Mouse (Mus musculus) forebrain, embryonic 15.5 days (tissue): ENCODE data around the gene Glis1. TPM values are rescaled to one million over a fixed set of nuclear protein-coding genes. Genes with fewer than 3 reads are reported as not detected.

ENCODE experiments used
- ATAC-seq: fragments of 200-750 bp; cut with Nextera tagmentation; replicated peaks from 2 replicates; pipeline ENCODE4 v1.8.0; 2017; ENCODE audit warnings: mild to moderate bottlenecking, moderate TSS enrichment, moderate library complexity
- H3K27ac ChIP-seq: fragments of 300-500 bp; sonication (generic); replicated peaks from 2 replicates; pipeline ENCODE4 v1.5.1; 2015; ENCODE audit warnings: mild to moderate bottlenecking, inconsistent platforms
- H3K27me3 ChIP-seq: fragments of 300-500 bp; sonication (generic); 2 replicates; pipeline ENCODE4 v1.6.1; 2015; ENCODE audit warnings: inconsistent platforms
- H3K36me3 ChIP-seq: fragments of 300-500 bp; sonication (generic); 2 replicates; pipeline ENCODE4 v1.6.1; 2015; ENCODE audit warnings: mild to moderate bottlenecking, inconsistent platforms
- H3K4me1 ChIP-seq: fragments of 300-500 bp; sonication (generic); 2 replicates; pipeline ENCODE4 v1.6.1; 2015; ENCODE audit warnings: inconsistent platforms
- H3K4me2 ChIP-seq: fragments of 300-500 bp; sonication (generic); replicated peaks from 2 replicates; pipeline ENCODE4 v1.6.1; 2015; ENCODE audit warnings: mild to moderate bottlenecking, inconsistent platforms
- H3K4me3 ChIP-seq: fragments of 300-500 bp; sonication (generic); 2 replicates; pipeline ENCODE4 v1.5.1; 2015; ENCODE audit warnings: mild to moderate bottlenecking, inconsistent platforms
- H3K9ac ChIP-seq: fragments of 300-500 bp; sonication (generic); replicated peaks from 2 replicates; pipeline ENCODE4 v1.6.1; 2015; ENCODE audit warnings: mild to moderate bottlenecking, inconsistent platforms
- H3K9me3 ChIP-seq: fragments of 300-500 bp; sonication (generic); 2 replicates; pipeline ENCODE4 v1.6.1; 2016; ENCODE audit warnings: inconsistent platforms
- WGBS: fragments of 180-500 bp; shearing (Covaris S2); methylation state at CpG from one replicate; pipeline ENCODE4 v1.1.7; 2015; ENCODE audit warnings: mixed read lengths; 5-methylcytosine and 5-hydroxymethylcytosine counted together
- polyA plus RNA-seq: library from polyadenylated mRNA; unstranded; fragments of >200 nt; fragmentation: Nextera tagmentation; extraction: Ambion mirVana; gene quantifications from 2 replicates; pipeline ENCODE4 v1.2.1, GENCODE M21; 2015

Gene Glis1
- polyA plus RNA-seq, 1 experiment from 2014 or later = 0.95 TPM

GRCm38 (mm10) chr4:107484221-107484575 is 49.8 kb downstream of the Glis1 start:
- Histone ChIP-seq H3K4me2 (no peak overlapping the region), H3K27me3 (no peaks in the 10 kb centered on the region), H3K4me3 (no peak overlapping the region), H3K36me3 (no peaks in the 10 kb centered on the region), H3K27ac (no peak overlapping the region), H3K4me1 (peaks cover 1% of the 10 kb centered on the region; the same call in 1 of the 2 replicates), H3K9ac (no peak overlapping the region), H3K9me3 (no peaks in the 10 kb centered on the region)
- ATAC-seq = no peak
- WGBS = 88% methylated on average over 4 of the region's 4 CpGs

- no peaks in the 10 kb centered on the region for H3K36me3 ChIP-seq
- no peak overlapping the region for H3K4me3 ChIP-seq
- no peak for ATAC-seq
- 63% methylated on average over 5 of the region's 5 CpGs for WGBS
- no peaks in the 10 kb centered on the region; the same call in 1 of the 2 replicates for H3K27me3 ChIP-seq
- no peak overlapping the region for H3K27ac ChIP-seq
- no peaks in the 10 kb centered on the region for H3K9me3 ChIP-seq
- H3K4me2 ChIP-seq = no peak overlapping the region
- H3K4me1 ChIP-seq = peaks cover 7% of the 10 kb centered on the region; the same call in 1 of the 2 replicates
- no peak overlapping the region for H3K9ac ChIP-seq
These were observed 51.5 kb downstream of the Glis1 start for GRCm38 (mm10) chr4:107485903-107486302.

- Histone ChIP-seq H3K4me1 (peaks cover 7% of the 10 kb centered on the region; the same call in 1 of the 2 replicates), H3K36me3 (no peaks in the 10 kb centered on the region), H3K27ac (peak overlapping the region; percentile 23; the same call in 1 of the 2 replicates), H3K9me3 (no peaks in the 10 kb centered on the region), H3K4me2 (no peak overlapping the region; the same call in 1 of the 2 replicates), H3K9ac (no peak overlapping the region), H3K4me3 (no peak overlapping the region), H3K27me3 (no peaks in the 10 kb centered on the region; the same call in 1 of the 2 replicates)
- 65% methylated on average over 20 of the region's 20 CpGs for WGBS
- ATAC-seq = peak; percentile 64; the same call in 1 of the 2 replicates
These were observed 54.9 kb downstream of the Glis1 start for GRCm38 (mm10) chr4:107489121-107489840.

GRCm38 (mm10) chr4:107492991-107493390 is 58.6 kb downstream of the Glis1 start:
- Histone ChIP-seq H3K27ac (no peak overlapping the region), H3K4me3 (no peak overlapping the region), H3K4me2 (no peak overlapping the region), H3K27me3 (no peaks in the 10 kb centered on the region; the same call in 1 of the 2 replicates), H3K9me3 (no peaks in the 10 kb centered on the region), H3K4me1 (peaks cover 7% of the 10 kb centered on the region; the same call in 1 of the 2 replicates), H3K36me3 (no peaks in the 10 kb centered on the region), H3K9ac (no peak overlapping the region)
- WGBS = 85% methylated on average over 5 of the region's 5 CpGs
- ATAC-seq = no peak

GRCm38 (mm10) chr4:107495751-107496430 is 61.5 kb downstream of the Glis1 start:
- H3K4me2 ChIP-seq = no peak overlapping the region
- 76% methylated on average over 9 of the region's 9 CpGs for WGBS
- no peak for ATAC-seq

GRCm38 (mm10) chr4:107497430-107497935 is 63.1 kb downstream of the Glis1 start:
- no peak for ATAC-seq

More at GRCm38 (mm10) chr4:107495751-107496430, 61.5 kb downstream of the Glis1 start:
- Histone ChIP-seq H3K27me3 (no peaks in the 10 kb centered on the region), H3K36me3 (no peaks in the 10 kb centered on the region), H3K9me3 (no peaks in the 10 kb centered on the region), H3K4me3 (no peak overlapping the region), H3K27ac (no peak overlapping the region), H3K4me1 (no peaks in the 10 kb centered on the region), H3K9ac (no peak overlapping the region)

GRCm38 (mm10) chr4:107502601-107503051 is 68.2 kb downstream of the Glis1 start:
- H3K27me3 ChIP-seq = no peaks in the 10 kb centered on the region
- no peak overlapping the region for H3K9ac ChIP-seq
- no peak for ATAC-seq
- H3K9me3 ChIP-seq = no peaks in the 10 kb centered on the region
- no peaks in the 10 kb centered on the region for H3K36me3 ChIP-seq
- 62% methylated on average over 10 of the region's 10 CpGs for WGBS
- H3K4me2 ChIP-seq = no peak overlapping the region
- no peaks in the 10 kb centered on the region for H3K4me1 ChIP-seq
- H3K27ac ChIP-seq = 0 out of 2 replicates have a peak overlapping the region, but pooled peaks have one; percentile 24
- H3K4me3 ChIP-seq = no peak overlapping the region

More at GRCm38 (mm10) chr4:107497430-107497935, 63.1 kb downstream of the Glis1 start:
- 91% methylated on average over 18 of the region's 18 CpGs for WGBS
- no peaks in the 10 kb centered on the region for H3K4me1 ChIP-seq
- H3K4me3 ChIP-seq = no peak overlapping the region
- no peak overlapping the region for H3K9ac ChIP-seq
- no peak overlapping the region for H3K27ac ChIP-seq
- no peaks in the 10 kb centered on the region for H3K27me3 ChIP-seq
- no peaks in the 10 kb centered on the region for H3K36me3 ChIP-seq
- H3K4me2 ChIP-seq = no peak overlapping the region
- H3K9me3 ChIP-seq = no peaks in the 10 kb centered on the region

- H3K36me3 ChIP-seq = no peaks in the 10 kb centered on the region
- H3K9me3 ChIP-seq = no peaks in the 10 kb centered on the region
- no peak overlapping the region for H3K4me2 ChIP-seq
- no peaks in the 10 kb centered on the region for H3K4me1 ChIP-seq
- no peaks in the 10 kb centered on the region for H3K27me3 ChIP-seq
- WGBS = 94% methylated on average over 11 of the region's 11 CpGs
- ATAC-seq = no peak
- H3K27ac ChIP-seq = no peak overlapping the region
- H3K4me3 ChIP-seq = no peak overlapping the region
- no peak overlapping the region for H3K9ac ChIP-seq
These were observed 80.6 kb downstream of the Glis1 start for GRCm38 (mm10) chr4:107514981-107515380.

GRCm38 (mm10) chr4:107515626-107516025 is 81.2 kb downstream of the Glis1 start:
- no peak overlapping the region for H3K4me2 ChIP-seq

GRCm38 (mm10) chr4:107518766-107519165 is 84.4 kb downstream of the Glis1 start:
- no peaks in the 10 kb centered on the region for H3K4me1 ChIP-seq
- H3K9me3 ChIP-seq = no peaks in the 10 kb centered on the region
- H3K27ac ChIP-seq = no peak overlapping the region
- no peak overlapping the region for H3K4me2 ChIP-seq
- H3K27me3 ChIP-seq = no peaks in the 10 kb centered on the region
- H3K9ac ChIP-seq = no peak overlapping the region
- no peaks in the 10 kb centered on the region for H3K36me3 ChIP-seq
- 92% methylated on average over 11 of the region's 11 CpGs for WGBS
- ATAC-seq = no peak
- no peak overlapping the region for H3K4me3 ChIP-seq

More at GRCm38 (mm10) chr4:107515626-107516025, 81.2 kb downstream of the Glis1 start:
- Histone ChIP-seq H3K4me1 (no peaks in the 10 kb centered on the region), H3K9ac (no peak overlapping the region), H3K4me3 (no peak overlapping the region), H3K27me3 (no peaks in the 10 kb centered on the region), H3K36me3 (no peaks in the 10 kb centered on the region), H3K9me3 (no peaks in the 10 kb centered on the region), H3K27ac (no peak overlapping the region)
- no peak for ATAC-seq
- 92% methylated on average over 7 of the region's 7 CpGs for WGBS

- Histone ChIP-seq H3K36me3 (no peaks in the 10 kb centered on the region), H3K4me2 (no peak overlapping the region), H3K9me3 (no peaks in the 10 kb centered on the region), H3K4me1 (no peaks in the 10 kb centered on the region), H3K9ac (no peak overlapping the region), H3K4me3 (no peak overlapping the region), H3K27ac (no peak overlapping the region), H3K27me3 (no peaks in the 10 kb centered on the region)
- ATAC-seq = no peak
- 78% methylated on average over 5 of the region's 5 CpGs for WGBS
These were observed 85.7 kb downstream of the Glis1 start for GRCm38 (mm10) chr4:107520071-107520470.

- no peak overlapping the region for H3K4me3 ChIP-seq
- no peaks in the 10 kb centered on the region for H3K9me3 ChIP-seq
- no peak for ATAC-seq
- no peak overlapping the region for H3K4me2 ChIP-seq
- H3K27me3 ChIP-seq = no peaks in the 10 kb centered on the region
- WGBS = 19% methylated on average over 4 of the region's 5 CpGs
- H3K9ac ChIP-seq = no peak overlapping the region
- no peak overlapping the region for H3K27ac ChIP-seq
- no peaks in the 10 kb centered on the region for H3K4me1 ChIP-seq
- no peaks in the 10 kb centered on the region for H3K36me3 ChIP-seq
These were observed 86.4 kb downstream of the Glis1 start for GRCm38 (mm10) chr4:107520816-107521215.
